35 mouse cellular contexts compared by ENCODE assay signal in genomic region chr15:62422995-62423394, GRCm38 (mm10).
"Had no signal": no experiment of that assay in that cellular context is flagged by ENCODE, and none has a peak within 500 bp of the region (broad histone marks: within the 10 kb centered on the region; RNA-seq: fewer than 3 reads in every experiment).

No protein-coding gene starts in this region.

- H3K4me1 ChIP-seq: heart, embryonic 12.5 days; heart, embryonic 13.5 days; heart, embryonic 15.5 days; hindbrain, embryonic 10.5 days; hindbrain, embryonic 12.5 days; hindbrain, embryonic 13.5 days; hindbrain, embryonic 15.5 days; intestine, embryonic 15.5 days; kidney, embryonic 15.5 days had no signal

- H3K9ac ChIP-seq: heart, embryonic 12.5 days; heart, embryonic 13.5 days; heart, embryonic 15.5 days; hindbrain, embryonic 12.5 days; hindbrain, embryonic 13.5 days; hindbrain, embryonic 14.5 days; hindbrain, embryonic 15.5 days; intestine, embryonic 15.5 days; kidney, embryonic 15.5 days had no signal

- H3K9me3 ChIP-seq: heart, embryonic 12.5 days; heart, embryonic 13.5 days; heart, embryonic 15.5 days; hindbrain, embryonic 10.5 days; hindbrain, embryonic 12.5 days; hindbrain, embryonic 13.5 days; hindbrain, embryonic 15.5 days; intestine, embryonic 15.5 days; kidney, embryonic 15.5 days had no signal

- H3K27ac ChIP-seq: heart, embryonic 13.5 days; heart, embryonic 15.5 days; hindbrain, embryonic 10.5 days; hindbrain, embryonic 12.5 days; hindbrain, embryonic 13.5 days; hindbrain, embryonic 14.5 days; hindbrain, embryonic 15.5 days; hindbrain, postnatal 0 days; intestine, embryonic 15.5 days; kidney, embryonic 15.5 days; kidney, postnatal 0 days; layer of hippocampus, adult 2 months; left cerebral cortex, adult 2 months had no signal

- H3K27me3 ChIP-seq: heart, embryonic 12.5 days; heart, embryonic 13.5 days; heart, embryonic 15.5 days; hindbrain, embryonic 12.5 days; hindbrain, embryonic 13.5 days; hindbrain, embryonic 15.5 days; intestine, embryonic 15.5 days; kidney, embryonic 15.5 days had no signal

- H3K4me2 ChIP-seq: heart, embryonic 11.5 days; heart, embryonic 12.5 days; heart, embryonic 13.5 days; heart, embryonic 15.5 days; hindbrain, embryonic 12.5 days; hindbrain, embryonic 13.5 days; hindbrain, embryonic 14.5 days; hindbrain, embryonic 15.5 days; intestine, embryonic 15.5 days; kidney, embryonic 15.5 days had no signal

- H3K4me3 ChIP-seq: heart, embryonic 12.5 days; heart, embryonic 13.5 days; heart, embryonic 15.5 days; hindbrain, embryonic 10.5 days; hindbrain, embryonic 12.5 days; hindbrain, embryonic 13.5 days; hindbrain, embryonic 15.5 days; intestine, embryonic 15.5 days; kidney, embryonic 15.5 days; layer of hippocampus, adult 2 months; left cerebral cortex, adult 2 months had no signal

- ATAC-seq: hindbrain, embryonic 16.5 days; hindbrain, postnatal 0 days; inflammation-experienced regulatory T-cells, adult 6 months; intestine, embryonic 15.5 days; intestine, embryonic 16.5 days; intestine, postnatal 0 days had no signal

- H3K36me3 ChIP-seq: heart, embryonic 12.5 days; heart, embryonic 13.5 days; heart, embryonic 15.5 days; hindbrain, embryonic 10.5 days; hindbrain, embryonic 12.5 days; hindbrain, embryonic 13.5 days; hindbrain, embryonic 15.5 days; intestine, embryonic 15.5 days; kidney, embryonic 15.5 days had no signal

- DNase-seq: heart, postnatal 10 days; heart, postnatal 14 days; heart, postnatal 36 days; heart, postnatal 4 days; kidney, adult 11 months; kidney, adult 18-20 months; kidney, adult 2 months; kidney, adult 8-10 months; kidney, adult 9 months; kidney, postnatal 10 days; kidney, postnatal 14 days; kidney, postnatal 25 days; kidney, postnatal 36 days; kidney, postnatal 4 days; layer of hippocampus, adult 9-11 months; layer of hippocampus, postnatal 36 days had no signal
